Mouse (Mus musculus) myocyte (in vitro differentiated cells): ENCODE measurements at regions not wholly inside any gene's neighbourhood (a gene's known extent, or its start where the extent isn't known, plus 50 kb on each side); places are given as distances from the start of the nearest gene placed in this dataset.

ENCODE experiments used
- E2F4 ChIP-seq: IDR thresholded peaks from one replicate; pipeline ENCODE4 v1.6.1; 2011; ENCODE audit warnings: mild to moderate bottlenecking, control low read depth, moderate library complexity; ENCODE audit not compliant: insufficient read depth
- MYOG ChIP-seq, 3 experiments: IDR thresholded peaks; one replicate each; pipeline ENCODE4 v1.6.1; 2011; ENCODE audit warnings: control low read depth in 2 of 3, low read depth in 2 of 3, mild to moderate bottlenecking in 2 of 3; ENCODE audit not compliant: insufficient read length in 2 of 3, control insufficient read depth in 1 of 3, insufficient read depth in 1 of 3
- USF1 ChIP-seq: IDR thresholded peaks from one replicate; pipeline ENCODE4 v1.6.1; 2011; ENCODE audit warnings: low read depth, mild to moderate bottlenecking, control low read depth, moderate library complexity

DNA sequence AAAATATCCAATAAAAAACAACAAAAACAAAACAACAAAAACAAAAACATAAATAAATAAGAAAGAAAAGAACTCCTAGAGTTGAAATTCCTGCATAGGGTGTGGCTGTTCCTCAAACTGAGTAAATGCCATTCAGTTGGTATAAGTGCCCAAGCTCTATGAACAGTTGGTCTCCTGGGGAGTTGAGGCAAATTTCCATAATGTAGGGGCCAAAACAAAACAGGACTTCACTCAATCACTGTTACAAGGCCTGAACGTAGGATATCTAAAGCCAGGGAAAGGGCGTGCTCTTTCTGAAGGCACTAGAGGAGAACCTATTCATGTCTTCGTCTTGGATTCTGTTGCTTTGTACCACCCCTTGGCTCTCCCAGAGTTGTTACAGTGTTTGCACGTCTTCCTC, 188.5 kb upstream of the Maf start:
- no peak for TF ChIP-seq USF1
- TF ChIP-seq E2F4: no peak
- TF ChIP-seq MYOG (IDR thresholded peaks at IDR 0.05; ENCODE audit: control insufficient read depth in 1 of 3, insufficient read depth in 1 of 3, insufficient read length in 2 of 3, low read depth in 2 of 3): no peak
